Mouse (Mus musculus) limb, embryonic 13.5 days (tissue): Measurements from ENCODE around the gene Arel1. TPM values are rescaled to one million over a fixed set of nuclear protein-coding genes. Genes with fewer than 3 reads are reported as not detected.

Experiments
- ATAC-seq: fragments of 200-750 bp; cut with Nextera tagmentation; 2 replicates; pipeline ENCODE4 v1.8.0; 2017; ENCODE audit warnings: low read depth, moderate number of reproducible peaks, moderate TSS enrichment; ENCODE audit not compliant: low FRiP score
- H3K27ac ChIP-seq: fragments of 300-500 bp; sonication (generic); 2 replicates; pipeline ENCODE4 v1.5.1; 2015; ENCODE audit warnings: inconsistent platforms, mild to moderate bottlenecking, moderate library complexity
- H3K27me3 ChIP-seq: fragments of 300-500 bp; sonication (generic); 2 replicates; pipeline ENCODE4 v1.6.1; 2015; ENCODE audit warnings: mild to moderate bottlenecking, inconsistent platforms
- H3K36me3 ChIP-seq: fragments of 300-500 bp; sonication (generic); 2 replicates; pipeline ENCODE4 v1.6.1; 2015; ENCODE audit warnings: inconsistent platforms, mild to moderate bottlenecking, moderate library complexity
- H3K4me1 ChIP-seq: fragments of 300-500 bp; sonication (generic); 2 replicates; pipeline ENCODE4 v1.6.1; 2015; ENCODE audit warnings: inconsistent platforms
- H3K4me2 ChIP-seq: fragments of 300-500 bp; sonication (generic); replicated peaks from 2 replicates; pipeline ENCODE4 v1.6.1; 2015; ENCODE audit warnings: inconsistent platforms, mild to moderate bottlenecking, moderate library complexity
- H3K4me3 ChIP-seq: fragments of 300-500 bp; sonication (generic); 2 replicates; pipeline ENCODE4 v1.5.1; 2015; ENCODE audit warnings: moderate library complexity, mild to moderate bottlenecking, inconsistent platforms
- H3K9ac ChIP-seq: fragments of 300-500 bp; sonication (generic); 2 replicates; pipeline ENCODE4 v1.6.1; 2015; ENCODE audit warnings: mild to moderate bottlenecking, inconsistent platforms
- H3K9me3 ChIP-seq: fragments of 300-500 bp; sonication (generic); 2 replicates; pipeline ENCODE4 v1.6.1; 2016; ENCODE audit warnings: inconsistent platforms
- WGBS: fragments of 180-500 bp; shearing (Covaris S2); methylation state at CpG from one replicate; pipeline ENCODE4 v1.1.7; 2015; 5-methylcytosine and 5-hydroxymethylcytosine counted together
- polyA plus RNA-seq: library from polyadenylated mRNA; unstranded; fragments of >200 nt; fragmentation: Nextera tagmentation; extraction: Ambion mirVana; gene quantifications from 2 replicates; pipeline ENCODE4 v1.2.1, GENCODE M21; 2015

The Arel1 gene
- polyA plus RNA-seq, 1 experiment from 2014 or later: 14.0 TPM

DNA sequence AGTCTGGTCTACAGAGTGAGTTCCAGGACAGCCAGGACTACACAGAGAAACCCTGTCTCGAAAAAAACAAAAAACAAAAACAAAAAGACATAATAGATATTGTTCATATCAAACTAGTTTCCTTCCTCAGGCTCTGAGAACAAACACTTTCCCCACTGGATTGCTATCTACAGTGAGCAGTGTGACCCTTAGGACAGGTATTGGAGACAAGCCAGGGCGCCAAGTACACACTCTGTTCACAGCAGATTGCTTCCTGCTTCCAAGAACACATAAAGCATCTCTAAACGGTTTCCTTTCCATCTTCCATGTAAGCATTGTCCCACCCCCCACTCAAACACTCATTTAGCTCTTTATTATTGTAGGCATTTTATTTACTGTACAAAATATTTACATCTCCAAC is 52.9 kb downstream of the Arel1 start:
- H3K9ac ChIP-seq: no peak overlapping the region
- H3K9me3 ChIP-seq: no peaks in the 10 kb centered on the region
- no peak overlapping the region for H3K4me2 ChIP-seq
- 76% methylated on average over 3 of the region's 3 CpGs for WGBS
- peaks cover 58% of the 10 kb centered on the region for H3K36me3 ChIP-seq
- H3K4me3 ChIP-seq: no peak overlapping the region
- no peaks in the 10 kb centered on the region for H3K27me3 ChIP-seq
- no peak overlapping the region for H3K27ac ChIP-seq
- H3K4me1 ChIP-seq: peaks cover 26% of the 10 kb centered on the region
- no peak for ATAC-seq

- no peak for ATAC-seq
- H3K36me3 ChIP-seq: peaks cover 32% of the 10 kb centered on the region
- no peaks in the 10 kb centered on the region for H3K9me3 ChIP-seq
- H3K4me1 ChIP-seq: peaks cover 31% of the 10 kb centered on the region
- no peaks in the 10 kb centered on the region for H3K27me3 ChIP-seq
- H3K9ac ChIP-seq: no peak overlapping the region
- WGBS: 71% methylated on average over 5 of the region's 5 CpGs
- H3K27ac ChIP-seq: no peak overlapping the region
- no peak overlapping the region for H3K4me3 ChIP-seq
- H3K4me2 ChIP-seq: no peak overlapping the region
These were observed 55.7 kb downstream of the Arel1 start for GRCm38 (mm10) chr12:84914959-84915358.

DNA sequence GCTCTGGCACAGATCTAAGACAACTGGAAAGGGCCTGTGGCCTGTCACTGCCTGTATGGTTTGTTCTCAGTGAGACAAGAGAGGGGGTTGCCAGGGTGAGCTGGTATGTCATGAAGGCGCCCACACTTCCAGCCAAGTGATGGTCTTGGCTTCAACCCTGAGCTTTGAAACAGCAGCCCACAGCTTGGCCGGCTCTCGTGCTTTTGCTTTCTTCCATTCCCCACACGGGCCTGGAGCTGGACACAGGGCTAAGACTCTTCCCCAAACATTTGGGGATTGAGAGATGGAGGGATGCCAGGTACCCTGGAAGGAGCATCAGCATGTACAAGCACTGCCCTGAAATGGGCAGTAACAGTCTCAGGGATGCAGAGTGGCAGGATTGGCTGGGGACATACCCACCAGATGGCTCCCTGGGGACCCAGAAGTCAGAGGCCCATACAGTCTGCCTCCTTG is 58.0 kb downstream of the Arel1 start:
- Histone ChIP-seq H3K9me3 (no peaks in the 10 kb centered on the region), H3K27ac (no peak overlapping the region), H3K9ac (no peak overlapping the region), H3K4me1 (peaks cover 33% of the 10 kb centered on the region), H3K4me3 (no peak overlapping the region), H3K4me2 (no peak overlapping the region), H3K36me3 (peaks cover 11% of the 10 kb centered on the region), H3K27me3 (no peaks in the 10 kb centered on the region)
- no peak for ATAC-seq
- WGBS: 84% methylated on average over 4 of the region's 4 CpGs

DNA sequence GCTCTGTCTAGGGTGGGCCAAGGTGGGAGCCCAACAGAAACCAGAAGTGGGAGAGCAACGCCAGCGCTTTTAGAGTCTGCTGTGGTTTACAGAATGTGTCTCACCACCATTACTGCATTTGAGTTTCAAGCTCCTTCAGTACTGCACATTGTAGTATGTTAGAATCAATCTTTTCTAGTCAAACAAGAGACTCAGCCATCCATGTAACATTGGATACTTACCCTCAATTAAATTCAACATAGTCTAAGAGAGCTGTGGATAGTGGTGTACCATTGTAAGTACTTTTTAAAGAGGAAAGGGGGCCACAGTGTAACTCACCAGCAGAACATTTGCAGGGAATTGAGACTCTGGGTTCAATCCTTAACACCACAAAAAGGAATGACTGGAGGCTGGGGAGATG is 59.1 kb downstream of the Arel1 start:
- no peak for ATAC-seq
- H3K27ac ChIP-seq: no peak overlapping the region
- no peak overlapping the region for H3K4me3 ChIP-seq
- H3K4me1 ChIP-seq: peaks cover 43% of the 10 kb centered on the region
- H3K4me2 ChIP-seq: no peak overlapping the region
- no peaks in the 10 kb centered on the region for H3K27me3 ChIP-seq
- H3K36me3 ChIP-seq: peaks cover 1% of the 10 kb centered on the region; the same call in 1 of the 2 replicates
- H3K9ac ChIP-seq: no peak overlapping the region
- H3K9me3 ChIP-seq: no peaks in the 10 kb centered on the region
- 93% methylated on average over 2 of the region's 2 CpGs for WGBS

DNA sequence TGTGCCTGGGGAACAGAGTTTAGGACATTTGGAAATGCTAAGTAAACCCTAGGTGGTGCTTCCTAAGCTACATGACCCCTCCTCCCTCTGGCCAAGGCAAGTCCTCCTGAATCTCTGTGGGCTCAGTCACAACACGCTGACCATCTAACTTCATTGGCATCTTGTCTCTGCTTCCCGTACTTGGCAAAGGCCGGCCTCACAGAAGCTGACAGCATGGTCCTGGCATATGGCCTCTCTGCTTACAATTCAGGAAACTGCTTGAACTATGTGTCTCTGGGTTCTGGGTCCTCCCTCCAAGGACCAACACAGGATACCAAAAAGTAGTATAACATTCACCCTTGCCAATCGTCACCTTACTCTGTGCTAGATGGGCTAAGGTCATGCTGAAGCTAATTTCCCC is 60.6 kb downstream of the Arel1 start:
- no peaks in the 10 kb centered on the region for H3K9me3 ChIP-seq
- H3K36me3 ChIP-seq: no peaks in the 10 kb centered on the region
- H3K9ac ChIP-seq: no peak overlapping the region
- peaks cover 37% of the 10 kb centered on the region for H3K4me1 ChIP-seq
- ATAC-seq: no peak
- 96% methylated on average over 4 of the region's 4 CpGs for WGBS
- H3K4me3 ChIP-seq: no peak overlapping the region
- no peak overlapping the region for H3K27ac ChIP-seq
- H3K27me3 ChIP-seq: no peaks in the 10 kb centered on the region
- no peak overlapping the region for H3K4me2 ChIP-seq

DNA sequence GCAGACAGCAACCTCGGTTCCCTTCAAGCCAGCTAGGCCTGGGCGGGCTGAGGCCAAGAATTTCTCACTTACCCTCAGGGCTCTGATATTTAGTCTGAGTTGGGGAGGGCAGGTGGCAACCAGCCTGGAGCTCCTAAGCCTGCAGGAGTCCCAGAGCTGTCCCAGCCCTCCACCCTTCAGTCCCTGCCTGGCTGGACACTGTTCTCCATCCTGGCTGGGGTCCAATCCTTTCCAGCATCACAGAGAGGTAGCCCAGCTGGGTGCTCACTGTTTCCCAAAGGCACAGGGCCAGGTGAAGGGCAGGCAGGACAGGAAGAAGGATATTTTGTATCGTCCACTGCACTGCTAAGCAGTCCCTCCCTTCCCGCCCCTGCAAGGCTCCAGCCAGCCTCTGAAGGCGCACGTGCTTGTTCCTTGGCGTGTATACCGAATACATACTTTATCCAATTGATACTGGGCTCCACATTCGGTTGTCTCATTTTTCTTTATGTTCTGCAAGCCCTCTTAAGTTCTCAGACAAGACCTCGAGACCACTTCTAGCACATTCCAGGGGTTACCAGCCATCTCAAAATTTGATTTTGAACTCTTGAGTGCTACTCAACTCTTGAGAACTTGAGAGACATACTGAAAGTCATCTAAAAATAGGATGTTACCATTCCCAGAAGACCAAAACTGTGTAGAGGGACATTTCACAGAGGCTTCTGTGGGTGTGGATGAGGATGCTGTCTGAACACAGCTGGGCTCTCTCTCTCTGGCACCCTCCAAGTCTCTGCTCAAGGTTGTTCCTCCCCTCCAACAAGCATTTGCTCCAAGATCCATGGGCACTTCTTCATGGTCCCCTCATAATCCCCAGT is 62.8 kb downstream of the Arel1 start:
- no peaks in the 10 kb centered on the region for H3K9me3 ChIP-seq
- peak overlapping the region; percentile 67; the same call in 1 of the 2 replicates for H3K27ac ChIP-seq
- H3K36me3 ChIP-seq: no peaks in the 10 kb centered on the region
- 62% methylated on average over 10 of the region's 10 CpGs for WGBS
- H3K4me3 ChIP-seq: no peak overlapping the region
- H3K4me1 ChIP-seq: peaks cover 18% of the 10 kb centered on the region
- H3K4me2 ChIP-seq: no peak overlapping the region
- 0 out of 2 replicates have a peak overlapping the region, but pooled peaks have one; percentile 5 for H3K9ac ChIP-seq
- no peaks in the 10 kb centered on the region for H3K27me3 ChIP-seq
- ATAC-seq: 0 out of 2 replicates have a peak, but pooled peaks have one; percentile 57

- no peaks in the 10 kb centered on the region for H3K27me3 ChIP-seq
- H3K4me3 ChIP-seq: no peak overlapping the region
- H3K4me1 ChIP-seq: peaks cover 13% of the 10 kb centered on the region
- peak overlapping the region; percentile 67; the same call in 1 of the 2 replicates for H3K27ac ChIP-seq
- no peak overlapping the region for H3K4me2 ChIP-seq
- ATAC-seq: no peak
- H3K9ac ChIP-seq: 0 out of 2 replicates have a peak overlapping the region, but pooled peaks have one; percentile 5
- no peaks in the 10 kb centered on the region for H3K36me3 ChIP-seq
- no peaks in the 10 kb centered on the region for H3K9me3 ChIP-seq
- WGBS: 39% methylated on average over 12 of the region's 12 CpGs
These were observed 63.6 kb downstream of the Arel1 start for GRCm38 (mm10) chr12:84907024-84907626.

DNA sequence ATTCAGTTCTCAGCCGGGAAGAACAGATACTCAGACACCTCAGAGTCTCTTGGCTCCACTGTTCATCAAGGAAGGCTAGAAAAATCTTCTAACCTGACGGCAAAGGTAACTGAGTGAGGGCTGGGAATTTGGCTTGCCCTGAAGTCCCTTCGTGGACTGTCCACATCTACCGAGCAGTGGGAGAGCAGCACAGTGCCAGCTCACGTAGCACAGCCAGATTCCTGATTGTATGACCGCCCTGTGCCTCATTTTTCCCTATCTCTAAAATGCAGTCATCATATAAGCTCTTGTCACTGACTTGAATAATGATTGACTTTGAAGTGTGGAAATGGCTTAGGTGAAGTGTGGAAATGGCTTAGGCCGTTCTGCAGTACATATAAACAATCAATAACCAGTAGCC is 66.3 kb downstream of the Arel1 start:
- no peak overlapping the region for H3K9ac ChIP-seq
- no peak overlapping the region for H3K4me2 ChIP-seq
- H3K36me3 ChIP-seq: no peaks in the 10 kb centered on the region
- 75% methylated on average over 7 of the region's 7 CpGs for WGBS
- 0 out of 2 replicates have a peak, but pooled peaks cover 3% of the 10 kb centered on the region for H3K27me3 ChIP-seq
- H3K4me1 ChIP-seq: peaks cover 13% of the 10 kb centered on the region
- no peak for ATAC-seq
- no peak overlapping the region for H3K27ac ChIP-seq
- H3K9me3 ChIP-seq: no peaks in the 10 kb centered on the region
- H3K4me3 ChIP-seq: no peak overlapping the region

DNA sequence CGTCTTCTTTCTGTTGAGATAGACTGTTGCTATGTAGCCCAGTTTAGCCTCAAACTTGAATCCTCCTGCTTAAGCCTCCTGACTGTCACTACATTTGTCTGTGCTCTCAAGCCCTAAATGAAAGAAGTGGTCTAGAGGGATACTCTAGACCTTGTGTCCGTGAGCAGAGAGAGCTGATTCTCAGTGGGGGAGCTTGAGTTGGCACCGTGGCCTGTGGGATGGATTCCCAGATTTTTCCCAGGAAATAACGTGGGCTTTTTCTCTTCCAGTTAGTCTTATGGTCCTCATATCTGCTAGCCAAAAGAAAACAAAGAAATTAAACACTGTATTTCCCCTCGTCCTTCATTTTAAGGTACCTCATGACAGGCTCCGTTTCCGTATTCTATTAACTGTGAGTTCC is 70.4 kb downstream of the Arel1 start:
- Histone ChIP-seq H3K27me3 (peaks cover 9% of the 10 kb centered on the region; the same call in 1 of the 2 replicates), H3K27ac (no peak overlapping the region), H3K4me2 (no peak overlapping the region), H3K9ac (no peak overlapping the region), H3K4me1 (no peaks in the 10 kb centered on the region), H3K36me3 (no peaks in the 10 kb centered on the region), H3K9me3 (no peaks in the 10 kb centered on the region), H3K4me3 (no peak overlapping the region)
- WGBS: 83% methylated on average over 7 of the region's 7 CpGs
- no peak for ATAC-seq

DNA sequence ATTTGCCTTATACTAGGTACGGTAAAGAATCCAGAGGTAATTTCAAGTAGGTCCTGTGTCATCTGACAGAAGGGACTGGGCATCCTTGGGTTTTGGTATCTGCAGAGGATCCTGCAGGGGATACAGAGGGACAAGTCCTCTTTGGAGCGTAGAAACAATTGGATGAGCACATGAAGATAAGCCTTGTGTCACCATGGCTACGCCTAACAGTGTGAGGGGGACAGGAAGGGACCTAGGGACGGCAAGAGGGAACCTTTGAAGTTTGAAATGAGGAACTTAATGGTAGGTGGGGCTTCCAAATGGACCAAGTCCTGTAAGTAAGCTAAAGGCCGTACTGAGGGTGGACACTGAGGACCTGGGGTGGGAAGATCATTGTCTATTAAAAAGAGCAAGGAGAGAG is 73.4 kb downstream of the Arel1 start:
- Histone ChIP-seq H3K9ac (no peak overlapping the region), H3K36me3 (no peaks in the 10 kb centered on the region), H3K4me3 (no peak overlapping the region), H3K27ac (no peak overlapping the region), H3K4me2 (no peak overlapping the region), H3K9me3 (no peaks in the 10 kb centered on the region), H3K27me3 (peaks cover 9% of the 10 kb centered on the region; the same call in 1 of the 2 replicates), H3K4me1 (peaks cover 10% of the 10 kb centered on the region)
- WGBS: 72% methylated on average over 5 of the region's 5 CpGs
- ATAC-seq: no peak

GRCm38 (mm10) chr12:84896235-84896634 is 74.5 kb downstream of the Arel1 start:
- no peak overlapping the region for H3K27ac ChIP-seq
- H3K4me1 ChIP-seq: peaks cover 10% of the 10 kb centered on the region
- ATAC-seq: no peak
- no peak overlapping the region for H3K9ac ChIP-seq
- no peak overlapping the region for H3K4me3 ChIP-seq
- no peaks in the 10 kb centered on the region for H3K9me3 ChIP-seq
- 73% methylated on average over 6 of the region's 6 CpGs for WGBS
- no peak overlapping the region for H3K4me2 ChIP-seq
- peaks cover 9% of the 10 kb centered on the region; the same call in 1 of the 2 replicates for H3K27me3 ChIP-seq
- H3K36me3 ChIP-seq: no peaks in the 10 kb centered on the region
